Mouse (Mus musculus) macrophage (primary cell): ENCODE results near the gene Cdc42ep2. TPM values are rescaled to one million over a fixed set of nuclear protein-coding genes. Genes with fewer than 3 reads are reported as not detected.

Source experiments
- H3K27ac ChIP-seq: fragments of 350-480 bp; formaldehyde crosslinking; 2 replicates; pipeline ENCODE4 v1.9.0; 2021
- H3K36me3 ChIP-seq: fragments of 350-480 bp; formaldehyde crosslinking; 2 replicates; pipeline ENCODE4 v1.9.0; 2021; ENCODE audit errors: inconsistent target
- H3K4me3 ChIP-seq: fragments of 350-480 bp; formaldehyde crosslinking; 2 replicates; pipeline ENCODE4 v1.9.0; 2021; ENCODE audit errors: inconsistent target
- H3K79me2 ChIP-seq: fragments of 350-480 bp; formaldehyde crosslinking; 2 replicates; pipeline ENCODE4 v1.9.0; 2021; ENCODE audit errors: inconsistent target
- WGBS: methylation state at CpG from one replicate; pipeline ENCODE4 v1.1.7; 2026; ENCODE audit warnings: inconsistent platforms; ENCODE audit not compliant: missing documents; 5-methylcytosine and 5-hydroxymethylcytosine counted together
- polyA plus RNA-seq: library from polyadenylated mRNA; stranded (reverse); fragments of 250-400 nt; gene quantifications from 3 replicates; pipeline ENCODE4 v1.2.4, GENCODE M21; 2018; ENCODE audit warnings: inconsistent platforms

The Cdc42ep2 gene
- polyA plus RNA-seq, 1 experiment from 2014 or later: 1.7 TPM

DNA sequence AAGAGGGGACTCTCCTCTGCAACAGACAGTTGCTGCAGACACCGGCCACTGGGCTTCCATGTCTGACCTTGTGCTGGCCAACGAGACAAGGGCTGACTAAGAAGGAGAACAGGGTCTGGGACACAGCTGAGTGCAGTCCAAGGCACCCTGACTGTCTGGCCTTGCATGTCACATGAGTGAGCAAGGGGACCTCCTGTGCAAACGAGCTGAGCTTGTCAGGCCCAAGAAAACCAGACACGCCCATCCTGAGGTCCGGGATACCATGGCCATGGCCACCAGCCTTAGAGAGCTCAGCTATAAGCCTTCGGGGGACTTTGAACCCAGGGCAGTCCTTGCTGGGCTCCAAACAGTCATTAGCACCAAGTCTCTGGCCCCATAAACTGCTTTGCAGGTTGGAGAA is 56.5 kb downstream of the Cdc42ep2 start:
- H3K4me3 ChIP-seq: no peak overlapping the region
- peaks cover 24% of the 10 kb centered on the region for H3K79me2 ChIP-seq
- H3K27ac ChIP-seq: no peak overlapping the region
- H3K36me3 ChIP-seq: peaks cover 85% of the 10 kb centered on the region
- 97% methylated on average over 5 of the region's 6 CpGs for WGBS

Other genes starting within 250 kb of the Cdc42ep2 start
- gene Map3k11, start 236.1 kb downstream of the Cdc42ep2 start, polyA plus RNA-seq: 29.4 to 53.8 TPM (median 31.8 TPM) in 3 replicates
- 16.4 to 37.7 TPM (median 26.8 TPM) in 3 replicates for gene Pcnx3, start 235.9 kb downstream of the Cdc42ep2 start, polyA plus RNA-seq
- not detected in 3 replicates for gene Kcnk7, start 220.4 kb downstream of the Cdc42ep2 start, polyA plus RNA-seq
- 80.1 to 102 TPM (median 94.5 TPM) in 3 replicates for gene Ehbp1l1, start 198.5 kb downstream of the Cdc42ep2 start, polyA plus RNA-seq
- 73.7 to 132 TPM (median 76.9 TPM) in 3 replicates for gene Fam89b, start 195.2 kb downstream of the Cdc42ep2 start, polyA plus RNA-seq
- 14.8 to 16.9 TPM (median 15.5 TPM) in 3 replicates for gene Ltbp3, start 183.9 kb downstream of the Cdc42ep2 start, polyA plus RNA-seq
- 46.2 to 54.8 TPM (median 52.4 TPM) in 3 replicates for gene Scyl1, start 153.4 kb downstream of the Cdc42ep2 start, polyA plus RNA-seq
- gene Frmd8, start 49.5 kb downstream of the Cdc42ep2 start, polyA plus RNA-seq: 8.1 to 26.2 TPM (median 19.8 TPM) in 3 replicates
- gene Slc25a45, start 47.0 kb downstream of the Cdc42ep2 start, polyA plus RNA-seq: 44.6 to 74.8 TPM (median 53.2 TPM) in 3 replicates
- gene Tigd3, start 30.7 kb downstream of the Cdc42ep2 start, polyA plus RNA-seq: 0.16 to 0.59 TPM (median 0.16 TPM) in 3 replicates
- 53.9 to 215 TPM (median 57.4 TPM) in 3 replicates for gene Dpf2, start 11.8 kb downstream of the Cdc42ep2 start, polyA plus RNA-seq
- gene Pola2, start 39.4 kb upstream of the Cdc42ep2 start, polyA plus RNA-seq: 14.2 to 24.9 TPM (median 20.1 TPM) in 3 replicates
- not detected in 3 replicates for gene Slc22a20, start 61.3 kb upstream of the Cdc42ep2 start, polyA plus RNA-seq
- gene Capn1, start 91.1 kb upstream of the Cdc42ep2 start, polyA plus RNA-seq: 49.5 to 59.9 TPM (median 56.3 TPM) in 3 replicates
- gene Syvn1, start 121.8 kb upstream of the Cdc42ep2 start, polyA plus RNA-seq: 32.9 to 40.2 TPM (median 33.2 TPM) in 3 replicates
- 21.9 to 37.4 TPM (median 33.3 TPM) in 3 replicates for gene Mrpl49, start 133.0 kb upstream of the Cdc42ep2 start, polyA plus RNA-seq
- gene Fau, start 133.0 kb upstream of the Cdc42ep2 start, polyA plus RNA-seq: 767 to 1,640 TPM (median 1,335 TPM) in 3 replicates
- gene Znhit2, start 136.4 kb upstream of the Cdc42ep2 start, polyA plus RNA-seq: 4.0 to 21.8 TPM (median 18.1 TPM) in 3 replicates
- gene Tm7sf2, start 143.6 kb upstream of the Cdc42ep2 start, polyA plus RNA-seq: 4.6 to 21.1 TPM (median 17.5 TPM) in 3 replicates
- gene Vps51, start 152.4 kb upstream of the Cdc42ep2 start, polyA plus RNA-seq: 20.2 to 48.8 TPM (median 37.7 TPM) in 3 replicates
- gene Tmem262, start 155.2 kb upstream of the Cdc42ep2 start, polyA plus RNA-seq: not detected in 3 replicates
- 0.26 TPM in 1 of 3 replicates, not detected in the others for gene Gm28374, start 157.4 kb upstream of the Cdc42ep2 start, polyA plus RNA-seq
- gene Zfpl1, start 160.1 kb upstream of the Cdc42ep2 start, polyA plus RNA-seq: 28.7 to 39.1 TPM (median 33.7 TPM) in 3 replicates
- 1.4 to 7.1 TPM (median 2.5 TPM) in 3 replicates for gene Cdca5, start 160.2 kb upstream of the Cdc42ep2 start, polyA plus RNA-seq
- 0.29 TPM in 1 of 3 replicates, not detected in the others for gene AC131692.1, start 169.6 kb upstream of the Cdc42ep2 start, polyA plus RNA-seq
- gene Naaladl1, start 181.0 kb upstream of the Cdc42ep2 start, polyA plus RNA-seq: not detected in 3 replicates
- gene Sac3d1, start 193.8 kb upstream of the Cdc42ep2 start, polyA plus RNA-seq: 1.4 to 11.0 TPM (median 6.6 TPM) in 3 replicates
- gene Snx15, start 203.5 kb upstream of the Cdc42ep2 start, polyA plus RNA-seq: 28.8 to 41.8 TPM (median 33.8 TPM) in 3 replicates
- gene Batf2, start 216.2 kb upstream of the Cdc42ep2 start, polyA plus RNA-seq: 5.7 to 15.6 TPM (median 5.9 TPM) in 3 replicates
- 24.6 to 32.9 TPM (median 27.4 TPM) in 3 replicates for gene Arl2, start 216.7 kb upstream of the Cdc42ep2 start, polyA plus RNA-seq